ENCODE assay signal across 9 mouse cellular contexts in genomic region chr7:25010090-25010913, GRCm38 (mm10). TPM values are rescaled to one million over a fixed set of nuclear protein-coding genes. Genes with fewer than 3 reads are reported as not detected.
DNase-seq lines count a peak whose midpoint lies in the region; ATAC-seq and TF ChIP-seq lines count a peak whose summit lies in the region.
"Had no signal": no experiment of that assay in that cellular context is flagged by ENCODE, and none has a peak within 500 bp of the region (broad histone marks: within the 10 kb centered on the region; RNA-seq: fewer than 3 reads in every experiment).

No protein-coding gene starts in this region.

- WGBS in heart, adult 2 months = 2% methylated on average over 97 of the region's 97 CpGs
- 1% methylated on average over 88 of the region's 97 CpGs for WGBS in embryonic facial prominence, embryonic 11.5 days
- under 1% methylated on average over 73 of the region's 97 CpGs for WGBS in hindbrain, embryonic 11.5 days
- WGBS in stomach, embryonic 14.5 days = 4% methylated on average over 93 of the region's 97 CpGs

- H3K4me1 ChIP-seq in heart, adult 2 months (ENCODE audit: control insufficient read depth, insufficient read depth, low read length) = no peaks in the 10 kb centered on the region
- peaks cover 6% of the 10 kb centered on the region for H3K4me1 ChIP-seq in embryonic facial prominence, embryonic 11.5 days (ENCODE audit: control insufficient read depth, insufficient read depth, low read length)
- H3K4me1 ChIP-seq in hindbrain, embryonic 11.5 days (replicated peaks; ENCODE audit: control insufficient read depth, insufficient read depth, low read length) = peaks cover 16% of the 10 kb centered on the region; the same call in 1 of the 2 replicates
- H3K4me1 ChIP-seq in stomach, embryonic 14.5 days (ENCODE audit: control insufficient read depth, insufficient read depth, low read length) = peaks cover 2% of the 10 kb centered on the region; the same call in 1 of the 2 replicates

- TF ChIP-seq CTCF in heart, adult 2 months (IDR thresholded peaks at IDR 0.05) = peak; percentile 67

- H3K4me3 ChIP-seq in heart, adult 2 months = peak overlapping the region; percentile 31; the same call in 1 of the 2 replicates
- H3K4me3 ChIP-seq in embryonic facial prominence, embryonic 11.5 days (ENCODE audit: low read depth, low read length) = peak overlapping the region; percentile 37
- peak overlapping the region; percentile 32 for H3K4me3 ChIP-seq in hindbrain, embryonic 11.5 days (ENCODE audit: low read depth, low read length)
- peak overlapping the region; percentile 23; the same call in 1 of the 2 replicates for H3K4me3 ChIP-seq in stomach, embryonic 14.5 days (ENCODE audit: low read depth, low read length)

- ATAC-seq in embryonic facial prominence, embryonic 11.5 days (replicated peaks; ENCODE audit: insufficient number of reproducible peaks, low FRiP score, low TSS enrichment, low read depth) = no peak
- peak; percentile 38; the same call in 1 of the 2 replicates for ATAC-seq in hindbrain, embryonic 11.5 days (ENCODE audit: low FRiP score)
- ATAC-seq in megakaryocyte progenitor cell, adult 5-6 weeks (replicated peaks; ENCODE audit: poor library complexity) = peak; percentile 23; the same call in 1 of the 2 replicates
- 0 out of 2 replicates have a peak, but pooled peaks have one; percentile 3 for ATAC-seq in stomach, embryonic 14.5 days (ENCODE audit: insufficient number of reproducible peaks, insufficient read depth, low FRiP score, low read depth)

- H3K27ac ChIP-seq in heart, adult 2 months = no peak overlapping the region
- no peak overlapping the region for H3K27ac ChIP-seq in embryonic facial prominence, embryonic 11.5 days (replicated peaks; ENCODE audit: low read depth, low read length)
- H3K27ac ChIP-seq in hindbrain, embryonic 11.5 days (ENCODE audit: low read depth, low read length) = peak overlapping the region; percentile 90
- no peak overlapping the region for H3K27ac ChIP-seq in stomach, embryonic 14.5 days (ENCODE audit: low read length)
- H3K27ac ChIP-seq: macrophage had no signal

- TF ChIP-seq EP300 in heart, adult 2 months (IDR thresholded peaks at IDR 0.05; ENCODE audit: insufficient read depth, low read depth, low read length) = no peak

- intact Hi-C loops in heart, adult 2 months (cut with DNase I) = no loop called here

- no peaks in the 10 kb centered on the region for H3K9me3 ChIP-seq in embryonic facial prominence, embryonic 11.5 days (replicated peaks; ENCODE audit: control insufficient read depth, low read length)
- H3K9me3 ChIP-seq in hindbrain, embryonic 11.5 days (ENCODE audit: control insufficient read depth, low read length) = no peaks in the 10 kb centered on the region
- no peaks in the 10 kb centered on the region for H3K9me3 ChIP-seq in stomach, embryonic 14.5 days (ENCODE audit: control insufficient read depth, low read depth, low read length)

- no peaks in the 10 kb centered on the region for H3K79me2 ChIP-seq in heart, adult 2 months (replicated peaks; ENCODE audit: control insufficient read depth, insufficient read depth, low read length)

- TF ChIP-seq POLR2A in heart, adult 2 months (IDR thresholded peaks at IDR 0.05; ENCODE audit: insufficient read depth, low read depth, low read length) = no peak

- peak; percentile 14 to 45 for DNase-seq in heart, adult 2 months
- DNase-seq in heart, adult 11 months = no peak
- peak; percentile 77 for DNase-seq in adrenal gland, postnatal 14 days
- DNase-seq in embryonic facial prominence, embryonic 11.5 days (ENCODE audit: low spot score) = peak; percentile 79
- peak; percentile 80 for DNase-seq in hindbrain, embryonic 11.5 days (ENCODE audit: low spot score)
- peak; percentile 57 to 73 for DNase-seq in left cerebral cortex, adult 8-10 months (ENCODE audit: low spot score in 2 of 2)

- H3K27me3 ChIP-seq in heart, adult 2 months (ENCODE audit: control insufficient read depth, insufficient read depth, low read length) = peaks cover 24% of the 10 kb centered on the region
- peaks cover 65% of the 10 kb centered on the region for H3K27me3 ChIP-seq in embryonic facial prominence, embryonic 11.5 days (ENCODE audit: control insufficient read depth, insufficient read depth, low read length)
- H3K27me3 ChIP-seq in hindbrain, embryonic 11.5 days (ENCODE audit: control insufficient read depth, insufficient read depth, low read length) = peaks cover 44% of the 10 kb centered on the region
- peaks cover 58% of the 10 kb centered on the region for H3K27me3 ChIP-seq in stomach, embryonic 14.5 days (ENCODE audit: control insufficient read depth, insufficient read depth, low read length)

- 0 out of 2 replicates have a peak overlapping the region, but pooled peaks have one; percentile 38 for H3K9ac ChIP-seq in heart, adult 2 months (ENCODE audit: low read depth, low read length)
- H3K9ac ChIP-seq in embryonic facial prominence, embryonic 11.5 days (replicated peaks; ENCODE audit: low read length) = peak overlapping the region; percentile 43
- 0 out of 2 replicates have a peak overlapping the region, but pooled peaks have one; percentile 36 for H3K9ac ChIP-seq in hindbrain, embryonic 11.5 days (ENCODE audit: low read depth, low read length)
- H3K9ac ChIP-seq in stomach, embryonic 14.5 days (replicated peaks; ENCODE audit: low read depth, low read length) = 0 out of 2 replicates have a peak overlapping the region, but pooled peaks have one; percentile 10

- H3K36me3 ChIP-seq in heart, adult 2 months (ENCODE audit: control insufficient read depth, insufficient read depth, low read length) = no peaks in the 10 kb centered on the region
- H3K36me3 ChIP-seq in embryonic facial prominence, embryonic 11.5 days (replicated peaks; ENCODE audit: control insufficient read depth, insufficient read depth, low read depth, low read length) = no peaks in the 10 kb centered on the region; the same call in 1 of the 2 replicates
- 0 out of 2 replicates have a peak, but pooled peaks cover 2% of the 10 kb centered on the region for H3K36me3 ChIP-seq in hindbrain, embryonic 11.5 days (ENCODE audit: control insufficient read depth, insufficient read depth, low read length)
- H3K36me3 ChIP-seq in stomach, embryonic 14.5 days (ENCODE audit: control insufficient read depth, insufficient read depth, low read length) = peaks cover 1% of the 10 kb centered on the region; the same call in 1 of the 2 replicates

- peak overlapping the region; percentile 74 for H3K4me2 ChIP-seq in embryonic facial prominence, embryonic 11.5 days (ENCODE audit: low read depth, low read length)
- peak overlapping the region; percentile 68 for H3K4me2 ChIP-seq in hindbrain, embryonic 11.5 days (replicated peaks; ENCODE audit: low read depth, low read length)
- H3K4me2 ChIP-seq in stomach, embryonic 14.5 days (replicated peaks; ENCODE audit: low read depth, low read length) = peak overlapping the region; percentile 45

RNA-seq across cellular contexts. Expression of gene Atp1a3, which starts 4.5 kb away (rescaled TPM):
- 1 to 10 TPM in 1 of 2 experiments, under 1 TPM in 1; 0.39 to 1.2 TPM for total RNA-seq in heart, adult 2 months (2021)
- polyA plus RNA-seq in heart, adult 2 months (2012; rRNA removed) = 0.85 and 1.7 TPM in 2 replicates
- total RNA-seq in adrenal gland, postnatal 14 days (2021) = 35.6 and 39.8 TPM in 2 replicates
- polyA plus RNA-seq in embryonic facial prominence, embryonic 11.5 days (2014; fragmentation: Nextera tagmentation; extraction: Ambion mirVana) = 6.8 and 8.5 TPM in 2 replicates
- 40.1 and 48.8 TPM in 2 replicates for polyA plus RNA-seq in hindbrain, embryonic 11.5 days (2014; fragmentation: Nextera tagmentation; extraction: Ambion mirVana)
- total RNA-seq in left cerebral cortex, adult 8-10 months (2022) = 1,000 to 10,000 TPM; 1,859 to 2,026 (median 1,901) TPM
- 24.4 and 35.2 TPM in 2 replicates for total RNA-seq in megakaryocyte progenitor cell, adult 5-6 weeks (2015)
- total RNA-seq in megakaryocyte progenitor cell, adult 5-6 weeks (2017) = 18.4 and 28.5 TPM in 2 replicates
- polyA plus RNA-seq in stomach, embryonic 14.5 days (2014; fragmentation: Nextera tagmentation; extraction: Ambion mirVana) = 2.8 and 3.2 TPM in 2 replicates

RNA-seq across cellular contexts. Expression of gene Rabac1, which starts 37.7 kb away (rescaled TPM):
- 100 to 1,000 TPM; 299 to 358 TPM for total RNA-seq in heart, adult 2 months (2021)
- polyA plus RNA-seq in heart, adult 2 months (2012; rRNA removed) = 467 and 472 TPM in 2 replicates
- 212 and 238 TPM in 2 replicates for total RNA-seq in adrenal gland, postnatal 14 days (2021)
- 75.9 and 92.5 TPM in 2 replicates for polyA plus RNA-seq in embryonic facial prominence, embryonic 11.5 days (2014; fragmentation: Nextera tagmentation; extraction: Ambion mirVana)
- polyA plus RNA-seq in hindbrain, embryonic 11.5 days (2014; fragmentation: Nextera tagmentation; extraction: Ambion mirVana) = 122 and 129 TPM in 2 replicates
- 100 to 1,000 TPM; 322 to 333 (median 326) TPM for total RNA-seq in left cerebral cortex, adult 8-10 months (2022)
- total RNA-seq in megakaryocyte progenitor cell, adult 5-6 weeks (2015) = 95.6 and 117 TPM in 2 replicates
- 89.2 and 101 TPM in 2 replicates for total RNA-seq in megakaryocyte progenitor cell, adult 5-6 weeks (2017)
- 191 and 198 TPM in 2 replicates for polyA plus RNA-seq in stomach, embryonic 14.5 days (2014; fragmentation: Nextera tagmentation; extraction: Ambion mirVana)

Comparison
In these comparisons a context has a peak if more than half of its experiments do, and no peak if none do; other contexts are left out.
1. RNA of gene Atp1a3, which starts 4.5 kb away (total RNA-seq): 1,859 to 2,026 TPM in left cerebral cortex, adult 8-10 months; 35.6 to 39.8 TPM in adrenal gland, postnatal 14 days, 18.4 to 35.2 TPM in megakaryocyte progenitor cell, adult 5-6 weeks and 0.39 to 1.2 TPM in heart, adult 2 months; every median in the first group is over 10 times any median in the second.
2. Peak in every context shown above with its lines, with median percentiles within 50 percentile points of each other: H3K4me3 ChIP-seq, H3K9ac ChIP-seq and H3K4me2 ChIP-seq.